Mouse (Mus musculus): ENCODE measurements around the gene Hmox1. TPM values are rescaled to one million over a fixed set of nuclear protein-coding genes. Genes with fewer than 3 reads are reported as not detected.

Gene Hmox1
- polyA plus RNA-seq, 1 experiment from 2014 or later: 9.5 TPM

DNA sequence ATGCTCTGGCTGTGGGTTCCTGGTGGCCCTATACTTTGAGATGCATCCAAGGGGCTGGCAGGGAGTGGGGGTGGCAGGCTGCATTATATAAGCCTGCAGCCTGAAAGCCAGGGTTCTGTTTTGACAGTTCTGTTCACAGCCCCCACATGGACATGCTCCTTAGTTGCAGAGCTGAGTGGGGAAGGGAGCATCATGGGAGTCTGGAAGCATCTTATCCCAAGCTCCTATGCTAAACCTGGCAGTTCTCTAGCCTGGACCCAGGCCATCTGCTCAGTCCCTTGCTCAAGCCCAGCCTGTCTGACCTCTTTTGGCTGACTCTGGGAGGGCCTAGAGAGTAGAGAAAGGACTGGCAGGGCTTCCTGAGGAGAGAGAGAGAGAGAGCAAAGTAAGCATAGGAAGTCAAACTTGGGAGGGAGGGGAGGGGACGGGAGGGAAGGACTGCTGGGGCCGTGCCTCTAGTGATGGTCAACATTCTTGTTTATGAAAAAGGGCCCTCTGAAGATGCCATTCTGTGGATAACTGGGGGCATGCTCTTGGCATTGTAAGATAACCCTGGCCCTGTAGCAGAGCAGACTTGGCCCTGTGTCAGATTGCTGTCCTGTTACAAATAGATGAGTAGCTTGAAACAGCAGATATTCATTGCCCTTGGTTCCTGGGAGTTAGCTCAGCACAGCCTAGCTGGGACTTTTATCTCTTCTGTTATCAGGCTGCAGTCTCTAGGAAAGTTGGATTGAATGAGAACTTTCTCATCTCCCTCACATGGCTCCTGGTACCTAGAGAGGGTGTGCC lies 41.4 kb downstream of the Hmox1 start:
- no peaks in the 10 kb centered on the region for H3K9me3 ChIP-seq (replicated peaks; ENCODE audit: control insufficient read depth, low read length, poor library complexity, severe bottlenecking)

DNA sequence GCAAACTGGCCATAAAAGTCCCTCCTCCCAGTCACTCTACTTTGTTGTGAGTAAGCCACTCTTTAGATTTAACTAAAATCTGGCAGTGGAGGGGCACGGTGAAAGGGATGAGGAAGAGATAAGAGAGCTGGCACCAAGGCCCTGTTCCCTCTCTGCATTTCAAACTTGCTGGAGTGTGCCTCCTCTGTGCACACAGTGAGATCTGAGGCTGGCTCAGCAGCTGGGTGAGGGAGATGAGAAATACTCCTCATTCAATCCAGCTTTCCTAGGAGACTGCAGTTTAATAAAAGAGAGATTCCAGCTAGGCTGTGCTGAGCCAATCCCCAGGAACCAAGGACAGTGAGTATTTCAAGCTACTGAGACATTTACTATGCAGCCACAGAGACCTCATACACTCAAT lies 42.3 kb downstream of the Hmox1 start:
- H3K4me3 ChIP-seq (ENCODE audit: low read depth, low read length): no peak overlapping the region
- no peak overlapping the region for H3K4me2 ChIP-seq (ENCODE audit: low read length)
- 0 out of 2 replicates have a peak overlapping the region, but pooled peaks have one; percentile 7 for H3K27ac ChIP-seq (ENCODE audit: low read length)
- H3K4me1 ChIP-seq (ENCODE audit: control insufficient read depth, insufficient read depth, low read length): no peaks in the 10 kb centered on the region
- H3K27me3 ChIP-seq (ENCODE audit: control insufficient read depth, insufficient read depth, low read depth, low read length): no peaks in the 10 kb centered on the region
- H3K9me3 ChIP-seq (replicated peaks; ENCODE audit: control insufficient read depth, low read length, poor library complexity, severe bottlenecking): no peaks in the 10 kb centered on the region
- ATAC-seq: peak; percentile 63
- H3K9ac ChIP-seq (ENCODE audit: low read depth, low read length): no peak overlapping the region
- H3K36me3 ChIP-seq (ENCODE audit: control insufficient read depth, insufficient read depth, low read length): no peaks in the 10 kb centered on the region
- 50% methylated on average over 1 of the region's 1 CpGs for WGBS

More for the DNA sequence above, 41.4 kb downstream of the Hmox1 start:
- H3K36me3 ChIP-seq (ENCODE audit: control insufficient read depth, insufficient read depth, low read length): no peaks in the 10 kb centered on the region
- no peak overlapping the region for H3K4me2 ChIP-seq (ENCODE audit: low read length)
- H3K9ac ChIP-seq (ENCODE audit: low read depth, low read length): no peak overlapping the region
- H3K27ac ChIP-seq (ENCODE audit: low read length): no peak overlapping the region
- ATAC-seq: 0 out of 2 replicates have a peak, but pooled peaks have one; percentile 30
- WGBS: 69% methylated on average over 2 of the region's 2 CpGs
- no peaks in the 10 kb centered on the region for H3K27me3 ChIP-seq (ENCODE audit: control insufficient read depth, insufficient read depth, low read depth, low read length)
- H3K4me1 ChIP-seq (ENCODE audit: control insufficient read depth, insufficient read depth, low read length): no peaks in the 10 kb centered on the region
- H3K4me3 ChIP-seq (ENCODE audit: low read depth, low read length): no peak overlapping the region

DNA sequence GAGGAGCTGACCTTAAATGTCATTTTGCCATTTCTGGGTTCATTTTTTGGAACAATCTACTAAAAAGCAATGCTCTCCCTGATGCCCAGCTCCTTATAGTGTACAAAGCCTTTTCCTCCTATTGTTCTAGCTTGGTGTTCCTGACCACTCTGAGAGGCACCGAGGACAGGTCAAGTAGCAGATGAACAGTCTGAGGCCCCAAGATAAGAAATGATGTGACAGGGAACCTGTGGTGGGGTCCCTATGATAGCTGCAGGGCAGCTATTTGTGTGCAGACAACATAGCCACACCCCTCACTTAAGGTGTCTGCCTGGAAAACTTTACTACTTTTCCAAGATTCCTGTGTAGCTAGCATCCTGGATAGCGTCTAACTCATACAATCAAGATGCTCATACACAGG lies 42.8 kb downstream of the Hmox1 start:
- H3K9me3 ChIP-seq (replicated peaks; ENCODE audit: control insufficient read depth, low read length, poor library complexity, severe bottlenecking): no peaks in the 10 kb centered on the region
- ATAC-seq: no peak
- H3K36me3 ChIP-seq (ENCODE audit: control insufficient read depth, insufficient read depth, low read length): no peaks in the 10 kb centered on the region
- 83% methylated on average over 2 of the region's 2 CpGs for WGBS
- no peak overlapping the region for H3K9ac ChIP-seq (ENCODE audit: low read depth, low read length)
- no peaks in the 10 kb centered on the region for H3K27me3 ChIP-seq (ENCODE audit: control insufficient read depth, insufficient read depth, low read depth, low read length)
- H3K4me2 ChIP-seq (ENCODE audit: low read length): no peak overlapping the region
- no peak overlapping the region for H3K4me3 ChIP-seq (ENCODE audit: low read depth, low read length)
- no peaks in the 10 kb centered on the region for H3K4me1 ChIP-seq (ENCODE audit: control insufficient read depth, insufficient read depth, low read length)
- H3K27ac ChIP-seq (ENCODE audit: low read length): 0 out of 2 replicates have a peak overlapping the region, but pooled peaks have one; percentile 7

DNA sequence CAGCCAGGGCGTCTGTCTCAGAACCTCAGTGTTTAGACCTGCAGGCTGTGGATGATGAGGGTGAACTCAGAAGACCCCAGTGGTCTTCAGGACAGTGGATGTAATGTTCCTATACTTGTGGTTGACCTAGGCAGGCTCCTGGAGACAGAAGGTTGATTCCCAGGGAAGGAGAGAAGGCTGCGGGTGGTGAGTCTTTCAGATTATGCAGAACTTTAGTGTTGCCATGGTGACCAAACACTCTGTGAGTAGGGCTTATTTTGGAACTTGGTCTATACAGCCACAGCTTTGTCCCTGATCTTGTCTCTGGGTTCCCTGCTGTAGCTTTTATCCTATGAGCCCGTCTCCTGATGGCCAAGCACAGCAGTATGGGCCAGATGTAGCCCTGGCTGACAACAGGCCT lies 44.1 kb downstream of the Hmox1 start:
- Histone ChIP-seq H3K4me3 (ENCODE audit: low read depth, low read length) (no peak overlapping the region), H3K27ac (ENCODE audit: low read length) (no peak overlapping the region), H3K4me1 (ENCODE audit: control insufficient read depth, insufficient read depth, low read length) (no peaks in the 10 kb centered on the region), H3K36me3 (ENCODE audit: control insufficient read depth, insufficient read depth, low read length) (no peaks in the 10 kb centered on the region), H3K9me3 (replicated peaks; ENCODE audit: control insufficient read depth, low read length, poor library complexity, severe bottlenecking) (no peaks in the 10 kb centered on the region), H3K4me2 (ENCODE audit: low read length) (no peak overlapping the region), H3K27me3 (ENCODE audit: control insufficient read depth, insufficient read depth, low read depth, low read length) (no peaks in the 10 kb centered on the region), H3K9ac (ENCODE audit: low read depth, low read length) (no peak overlapping the region)
- ATAC-seq: no peak
- 44% methylated on average over 3 of the region's 3 CpGs for WGBS

Other genes with a start within 250 kb of the Hmox1 start
- not detected in 2 replicates for gene Isx, start 220.4 kb upstream of the Hmox1 start, polyA plus RNA-seq (2015; fragmentation: Nextera tagmentation; extraction: Ambion mirVana)
- 41.6 and 42.7 TPM in 2 replicates for gene Hmgxb4, start 100.3 kb upstream of the Hmox1 start, polyA plus RNA-seq (2015; fragmentation: Nextera tagmentation; extraction: Ambion mirVana)
- gene Tom1, start 59.9 kb upstream of the Hmox1 start, polyA plus RNA-seq (2015; fragmentation: Nextera tagmentation; extraction: Ambion mirVana): 31.2 and 37.7 TPM in 2 replicates
- gene Mcm5, start 15.9 kb downstream of the Hmox1 start, polyA plus RNA-seq (2015; fragmentation: Nextera tagmentation; extraction: Ambion mirVana): 23.0 and 24.9 TPM in 2 replicates
- 3.9 and 4.7 TPM in 2 replicates for gene Rasd2, start 120.3 kb downstream of the Hmox1 start, polyA plus RNA-seq (2015; fragmentation: Nextera tagmentation; extraction: Ambion mirVana)

All from midbrain, embryonic 16.5 days (tissue).